Mouse (Mus musculus) C2C12 (cell line): Measurements from ENCODE around the gene Fstl1.

Experiments used
- CEBPB ChIP-seq: IDR thresholded peaks from one replicate; pipeline ENCODE4 v1.6.1; 2011; ENCODE audit warnings: low read depth, mild to moderate bottlenecking, control low read depth, moderate library complexity
- CTCF ChIP-seq: IDR thresholded peaks from one replicate; pipeline ENCODE4 v1.5.1; 2011; ENCODE audit not compliant: control insufficient read depth, insufficient read depth, insufficient read length
- USF1 ChIP-seq: IDR thresholded peaks from one replicate; pipeline ENCODE4 v1.6.1; 2011; ENCODE audit warnings: low read depth, mild to moderate bottlenecking, control low read depth, moderate library complexity

DNA sequence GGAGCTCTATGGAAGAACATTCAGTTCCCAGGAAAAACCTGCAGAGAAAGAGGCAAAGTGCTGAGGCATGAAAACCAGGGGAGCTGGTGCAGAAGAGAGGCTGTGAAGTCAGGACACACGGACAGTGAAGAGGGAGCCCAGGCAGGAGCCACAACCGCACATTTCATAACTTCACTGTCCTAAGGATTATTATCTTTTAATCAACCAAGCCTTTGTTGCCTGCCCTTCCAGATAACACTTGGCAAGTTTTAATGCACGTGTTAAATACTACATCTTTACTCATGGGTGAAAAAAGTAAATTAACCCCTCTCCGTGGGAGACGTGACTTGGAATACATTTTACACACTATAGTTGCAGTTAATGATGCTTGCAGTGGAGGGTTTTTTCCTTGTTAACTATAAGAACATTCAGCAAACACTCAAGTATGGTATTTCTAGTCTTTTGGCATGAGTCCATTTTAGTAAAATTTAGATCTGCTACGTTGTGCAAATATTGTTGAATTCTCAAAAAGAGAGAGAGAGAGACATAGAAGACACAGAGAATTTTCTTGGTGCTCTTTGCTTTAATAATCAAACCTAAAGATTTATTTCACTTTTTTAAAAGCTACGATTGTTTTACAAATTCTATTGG, 3.1 kb downstream of the Fstl1 start:
- TF ChIP-seq USF1, result no peak
- no peak for TF ChIP-seq CTCF
- TF ChIP-seq CEBPB, result no peak
